ENCODE assay signal across 11 mouse cellular contexts in the genomic region with DNA sequence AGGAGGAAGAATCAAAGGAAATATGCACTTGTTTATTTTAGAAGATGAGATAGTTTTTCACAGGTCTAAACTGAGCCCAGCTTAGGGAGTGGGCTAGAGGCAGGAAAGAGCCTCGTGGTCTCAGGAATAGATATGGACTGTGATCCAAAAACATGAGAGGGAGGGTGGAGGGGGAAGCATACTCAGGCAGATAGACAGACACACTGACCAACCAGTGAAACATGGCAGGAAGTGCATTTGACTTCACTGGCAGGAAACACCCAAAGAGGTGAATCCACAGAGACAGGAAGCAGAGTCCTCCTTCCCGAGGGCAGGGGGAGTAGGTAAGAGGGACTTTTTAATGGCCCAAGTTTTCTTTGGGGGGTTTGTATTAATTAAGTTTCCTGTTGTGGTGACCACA. TPM values are rescaled to one million over a fixed set of nuclear protein-coding genes. Genes with fewer than 3 reads are reported as not detected.
DNase-seq lines count a peak whose midpoint lies in the region; ATAC-seq lines count a peak whose summit lies in the region.
"Had no signal": no experiment of that assay in that cellular context is flagged by ENCODE, and none has a peak within 500 bp of the region (broad histone marks: within the 10 kb centered on the region; RNA-seq: fewer than 3 reads in every experiment).

No protein-coding gene starts in this region.

- no peaks in the 10 kb centered on the region for H3K9me3 ChIP-seq in heart, embryonic 16.5 days (replicated peaks; ENCODE audit: control insufficient read depth, low read length)

- H3K4me1 ChIP-seq in heart, embryonic 16.5 days (ENCODE audit: control insufficient read depth, insufficient read depth, low read length): peaks cover 5% of the 10 kb centered on the region; the same call in 1 of the 2 replicates

- no peak overlapping the region for H3K9ac ChIP-seq in heart, embryonic 16.5 days (ENCODE audit: low read length)

- DNase-seq in heart, postnatal 25 days (ENCODE audit: low spot score): no peak
- DNase-seq in CD4-positive helper T cell, adult 2 months (ENCODE audit: low read depth, low spot score): peak; percentile 63
- DNase-seq in natural killer cell, adult 2 months (ENCODE audit: low spot score in 2 of 2): peak; percentile 42 to 56
- DNase-seq in embryo, embryonic 10 days (ENCODE audit: low spot score): no peak
- no peak for DNase-seq in cerebellum, adult 9-11 months
- DNase-seq: embryo, embryonic 11 days; gastrocnemius, adult 2 months; retina, postnatal 1 day had no signal

- no peak overlapping the region; the same call in 1 of the 2 replicates for H3K4me2 ChIP-seq in heart, embryonic 16.5 days (ENCODE audit: low read depth, low read length)

- 44% methylated on average over 2 of the region's 2 CpGs for WGBS in heart, embryonic 16.5 days

- no peak overlapping the region for H3K4me3 ChIP-seq in heart, embryonic 16.5 days (ENCODE audit: low read length)
- H3K4me3 ChIP-seq: gastrocnemius, adult 2 months had no signal

- 0 out of 2 replicates have a peak overlapping the region, but pooled peaks have one; percentile 4 for H3K27ac ChIP-seq in heart, embryonic 16.5 days (ENCODE audit: low read length)
- H3K27ac ChIP-seq: gastrocnemius, adult 2 months had no signal

- intact Hi-C loops in heart, postnatal 25 days (cut with DNase I): no loop called here

- ATAC-seq in heart, embryonic 16.5 days (replicated peaks; ENCODE audit: extremely low read depth, insufficient read depth, low FRiP score): peak; percentile 49
- peak; percentile 49 for ATAC-seq in granulocyte monocyte progenitor cell, adult 5-6 weeks (replicated peaks; ENCODE audit: poor library complexity, severe bottlenecking)
- ATAC-seq: hindbrain, embryonic 16.5 days had no signal

- H3K36me3 ChIP-seq in heart, embryonic 16.5 days (ENCODE audit: control insufficient read depth, insufficient read depth): no peaks in the 10 kb centered on the region

- no peaks in the 10 kb centered on the region for H3K27me3 ChIP-seq in heart, embryonic 16.5 days (ENCODE audit: control insufficient read depth, insufficient read depth, low read length)

RNA-seq across cellular contexts. Expression of a gene that starts 25.7 kb away (rescaled TPM):
- polyA plus RNA-seq in heart, embryonic 16.5 days (2015; fragmentation: Nextera tagmentation; extraction: Ambion mirVana): 4.6 and 5.1 TPM in 2 replicates
- 10 to 100 TPM; 14.1 to 14.8 TPM for total RNA-seq in heart, postnatal 25 days (2021)
- 78.8 and 93.3 TPM in 2 replicates for total RNA-seq in granulocyte monocyte progenitor cell, adult 5-6 weeks (2014; fragmentation: Nextera tagmentation)
- total RNA-seq in granulocyte monocyte progenitor cell, adult 5-6 weeks (2017): 80.5 and 82.1 TPM in 2 replicates

Comparison
In these comparisons a context has a peak if more than half of its experiments do, and no peak if none do; other contexts are left out.
1. DNase-seq: peak in CD4-positive helper T cell, adult 2 months (single experiment) and natural killer cell, adult 2 months (2 of 2); none in heart, postnatal 25 days (single experiment), embryo, embryonic 10 days (single experiment) and cerebellum, adult 9-11 months (single experiment).
2. RNA of a gene that starts 25.7 kb away (total RNA-seq): 78.8 to 93.3 TPM in granulocyte monocyte progenitor cell, adult 5-6 weeks; 14.1 to 14.8 TPM in heart, postnatal 25 days; every median in the first group is over 4 times any median in the second.